Mouse (Mus musculus) embryonic facial prominence, embryonic 13.5 days (tissue): ENCODE data around the gene Tcte2. TPM values are rescaled to one million over a fixed set of nuclear protein-coding genes. Genes with fewer than 3 reads are reported as not detected.

Experiments
- ATAC-seq: fragments of 200-750 bp; cut with Nextera tagmentation; 2 replicates; pipeline ENCODE4 v1.8.0; 2017; ENCODE audit warnings: low read depth; ENCODE audit not compliant: insufficient number of reproducible peaks, insufficient read depth, low FRiP score, low TSS enrichment
- H3K27ac ChIP-seq: fragments of 300-500 bp; sonication (generic); 2 replicates; pipeline ENCODE4 v1.5.1; 2015; ENCODE audit warnings: moderate library complexity, mild to moderate bottlenecking, inconsistent platforms
- H3K27me3 ChIP-seq: fragments of 300-500 bp; sonication (generic); 2 replicates; pipeline ENCODE4 v1.6.1; 2015; ENCODE audit warnings: mild to moderate bottlenecking, inconsistent platforms
- H3K36me3 ChIP-seq: fragments of 300-500 bp; sonication (generic); 2 replicates; pipeline ENCODE4 v1.6.1; 2015; ENCODE audit warnings: mild to moderate bottlenecking, inconsistent platforms
- H3K4me1 ChIP-seq: fragments of 300-500 bp; sonication (generic); 2 replicates; pipeline ENCODE4 v1.6.1; 2015; ENCODE audit warnings: inconsistent platforms
- H3K4me2 ChIP-seq: fragments of 300-500 bp; sonication (generic); 2 replicates; pipeline ENCODE4 v1.6.1; 2015; ENCODE audit warnings: moderate library complexity, mild to moderate bottlenecking, inconsistent platforms
- H3K4me3 ChIP-seq: fragments of 300-500 bp; sonication (generic); 2 replicates; pipeline ENCODE4 v1.5.1; 2015; ENCODE audit warnings: mild to moderate bottlenecking, inconsistent platforms
- H3K9ac ChIP-seq: fragments of 300-500 bp; sonication (generic); 2 replicates; pipeline ENCODE4 v1.6.1; 2015; ENCODE audit warnings: mild to moderate bottlenecking, inconsistent platforms
- H3K9me3 ChIP-seq: fragments of 300-500 bp; sonication (generic); 2 replicates; pipeline ENCODE4 v1.6.1; 2016; ENCODE audit warnings: inconsistent platforms
- WGBS: fragments of 180-500 bp; shearing (Covaris S2); methylation state at CpG from one replicate; pipeline ENCODE4 v1.1.7; 2015; ENCODE audit warnings: mixed read lengths; 5-methylcytosine and 5-hydroxymethylcytosine counted together
- polyA plus RNA-seq: library from polyadenylated mRNA; unstranded; fragments of >200 nt; fragmentation: Nextera tagmentation; extraction: Ambion mirVana; gene quantifications from 2 replicates; pipeline ENCODE4 v1.2.1, GENCODE M21; 2015

The Tcte2 gene
- polyA plus RNA-seq, 1 experiment from 2014 or later, result 6.0 TPM

- Histone ChIP-seq H3K36me3 (no peaks in the 10 kb centered on the region), H3K9ac (no peak overlapping the region), H3K4me1 (peaks cover 7% of the 10 kb centered on the region; the same call in 1 of the 2 replicates), H3K9me3 (no peaks in the 10 kb centered on the region), H3K27ac (no peak overlapping the region), H3K4me3 (no peak overlapping the region), H3K27me3 (no peaks in the 10 kb centered on the region), H3K4me2 (no peak overlapping the region)
- 76% methylated on average over 8 of the region's 8 CpGs for WGBS
- no peak for ATAC-seq
Measured at GRCm38 (mm10) chr17:13735803-13736282, 25.8 kb downstream of the Tcte2 start.

GRCm38 (mm10) chr17:13735057-13735456, 26.6 kb downstream of the Tcte2 start:
- H3K27me3 ChIP-seq, result no peaks in the 10 kb centered on the region
- H3K4me3 ChIP-seq, result no peak overlapping the region
- no peaks in the 10 kb centered on the region for H3K36me3 ChIP-seq
- H3K27ac ChIP-seq, result no peak overlapping the region
- H3K4me1 ChIP-seq, result peaks cover 7% of the 10 kb centered on the region; the same call in 1 of the 2 replicates
- H3K9ac ChIP-seq, result no peak overlapping the region
- no peaks in the 10 kb centered on the region for H3K9me3 ChIP-seq
- ATAC-seq, result no peak
- 86% methylated on average over 5 of the region's 5 CpGs for WGBS
- no peak overlapping the region for H3K4me2 ChIP-seq

- H3K4me1 ChIP-seq, result peaks cover 7% of the 10 kb centered on the region; the same call in 1 of the 2 replicates
- no peak overlapping the region for H3K4me3 ChIP-seq
- ATAC-seq, result no peak
- H3K4me2 ChIP-seq, result no peak overlapping the region
- no peaks in the 10 kb centered on the region for H3K36me3 ChIP-seq
- no peaks in the 10 kb centered on the region for H3K9me3 ChIP-seq
- no peak overlapping the region for H3K27ac ChIP-seq
- 90% methylated on average over 5 of the region's 5 CpGs for WGBS
- no peak overlapping the region for H3K9ac ChIP-seq
- no peaks in the 10 kb centered on the region for H3K27me3 ChIP-seq
Measured at GRCm38 (mm10) chr17:13733971-13734370, 27.7 kb downstream of the Tcte2 start.

- 53% methylated on average over 8 of the region's 8 CpGs for WGBS
- Histone ChIP-seq H3K9ac (no peak overlapping the region), H3K4me1 (0 out of 2 replicates have a peak, but pooled peaks cover 4% of the 10 kb centered on the region), H3K4me3 (no peak overlapping the region), H3K9me3 (no peaks in the 10 kb centered on the region), H3K27me3 (no peaks in the 10 kb centered on the region), H3K36me3 (no peaks in the 10 kb centered on the region), H3K27ac (no peak overlapping the region), H3K4me2 (no peak overlapping the region)
- no peak for ATAC-seq
Measured at GRCm38 (mm10) chr17:13732685-13733084, 28.9 kb downstream of the Tcte2 start.

GRCm38 (mm10) chr17:13731727-13732112, 29.9 kb downstream of the Tcte2 start:
- Histone ChIP-seq H3K27ac (no peak overlapping the region), H3K36me3 (no peaks in the 10 kb centered on the region), H3K27me3 (no peaks in the 10 kb centered on the region), H3K9ac (no peak overlapping the region), H3K9me3 (no peaks in the 10 kb centered on the region), H3K4me1 (0 out of 2 replicates have a peak, but pooled peaks cover 4% of the 10 kb centered on the region), H3K4me2 (no peak overlapping the region), H3K4me3 (no peak overlapping the region)
- 56% methylated on average over 4 of the region's 4 CpGs for WGBS
- ATAC-seq, result no peak

- WGBS, result 82% methylated on average over 6 of the region's 6 CpGs
- Histone ChIP-seq H3K9me3 (no peaks in the 10 kb centered on the region), H3K4me3 (no peak overlapping the region), H3K4me2 (no peak overlapping the region), H3K9ac (no peak overlapping the region), H3K27ac (no peak overlapping the region), H3K4me1 (0 out of 2 replicates have a peak, but pooled peaks cover 4% of the 10 kb centered on the region), H3K36me3 (no peaks in the 10 kb centered on the region), H3K27me3 (no peaks in the 10 kb centered on the region)
- ATAC-seq, result no peak
Measured at GRCm38 (mm10) chr17:13730980-13731726, 30.5 kb downstream of the Tcte2 start.

- no peaks in the 10 kb centered on the region for H3K36me3 ChIP-seq
- no peak overlapping the region for H3K9ac ChIP-seq
- ATAC-seq, result no peak
- H3K4me3 ChIP-seq, result no peak overlapping the region
- H3K27ac ChIP-seq, result no peak overlapping the region
- 91% methylated on average over 8 of the region's 8 CpGs for WGBS
- H3K27me3 ChIP-seq, result no peaks in the 10 kb centered on the region
- H3K4me2 ChIP-seq, result no peak overlapping the region
- peaks cover 19% of the 10 kb centered on the region for H3K4me1 ChIP-seq
- no peaks in the 10 kb centered on the region for H3K9me3 ChIP-seq
Measured at GRCm38 (mm10) chr17:13726832-13727355, 34.7 kb downstream of the Tcte2 start.

- no peak overlapping the region for H3K27ac ChIP-seq
- H3K4me3 ChIP-seq, result no peak overlapping the region
- no peak overlapping the region for H3K9ac ChIP-seq
- no peaks in the 10 kb centered on the region for H3K9me3 ChIP-seq
- H3K4me2 ChIP-seq, result no peak overlapping the region
- peaks cover 20% of the 10 kb centered on the region for H3K4me1 ChIP-seq
- 61% methylated on average over 4 of the region's 4 CpGs for WGBS
- no peaks in the 10 kb centered on the region for H3K36me3 ChIP-seq
- H3K27me3 ChIP-seq, result no peaks in the 10 kb centered on the region
- ATAC-seq, result no peak
Measured at GRCm38 (mm10) chr17:13725004-13725550, 36.5 kb downstream of the Tcte2 start.

- Histone ChIP-seq H3K36me3 (no peaks in the 10 kb centered on the region), H3K4me3 (no peak overlapping the region), H3K27me3 (peaks cover 4% of the 10 kb centered on the region; the same call in 1 of the 2 replicates), H3K9me3 (no peaks in the 10 kb centered on the region), H3K27ac (no peak overlapping the region), H3K4me1 (peaks cover 20% of the 10 kb centered on the region), H3K4me2 (no peak overlapping the region), H3K9ac (no peak overlapping the region)
- 22% methylated on average over 2 of the region's 2 CpGs for WGBS
- ATAC-seq, result no peak
Measured at GRCm38 (mm10) chr17:13722434-13722833, 39.2 kb downstream of the Tcte2 start.

GRCm38 (mm10) chr17:13721372-13721771, 40.3 kb downstream of the Tcte2 start:
- no peak overlapping the region for H3K9ac ChIP-seq
- H3K4me1 ChIP-seq, result peaks cover 20% of the 10 kb centered on the region
- no peak overlapping the region for H3K27ac ChIP-seq
- H3K9me3 ChIP-seq, result no peaks in the 10 kb centered on the region
- no peak overlapping the region for H3K4me3 ChIP-seq
- peaks cover 4% of the 10 kb centered on the region; the same call in 1 of the 2 replicates for H3K27me3 ChIP-seq
- no peak overlapping the region for H3K4me2 ChIP-seq
- ATAC-seq, result no peak
- H3K36me3 ChIP-seq, result no peaks in the 10 kb centered on the region
- whole genome bisulfite sequencing, result 83% methylated on average over 2 of the region's 2 CpGs

- Histone ChIP-seq H3K36me3 (no peaks in the 10 kb centered on the region), H3K4me3 (no peak overlapping the region), H3K9me3 (no peaks in the 10 kb centered on the region), H3K4me2 (no peak overlapping the region), H3K9ac (no peak overlapping the region), H3K27me3 (peaks cover 4% of the 10 kb centered on the region; the same call in 1 of the 2 replicates), H3K27ac (no peak overlapping the region), H3K4me1 (peaks cover 19% of the 10 kb centered on the region)
- WGBS, result 88% methylated on average over 5 of the region's 5 CpGs
- ATAC-seq, result no peak
Measured at GRCm38 (mm10) chr17:13720187-13720586, 41.4 kb downstream of the Tcte2 start.

GRCm38 (mm10) chr17:13717428-13717827, 44.2 kb downstream of the Tcte2 start:
- WGBS, result 85% methylated on average over 11 of the region's 11 CpGs
- ATAC-seq, result no peak
- no peak overlapping the region for H3K4me2 ChIP-seq
- peaks cover 4% of the 10 kb centered on the region; the same call in 1 of the 2 replicates for H3K27me3 ChIP-seq
- H3K9ac ChIP-seq, result no peak overlapping the region
- H3K4me3 ChIP-seq, result no peak overlapping the region
- H3K9me3 ChIP-seq, result no peaks in the 10 kb centered on the region
- peaks cover 10% of the 10 kb centered on the region for H3K4me1 ChIP-seq
- H3K27ac ChIP-seq, result no peak overlapping the region
- no peaks in the 10 kb centered on the region for H3K36me3 ChIP-seq
